Mouse (Mus musculus): Measurements from ENCODE around the gene Ddb2. TPM values are rescaled to one million over a fixed set of nuclear protein-coding genes. Genes with fewer than 3 reads are reported as not detected.

The Ddb2 gene
- total and polyA plus RNA-seq, 2 experiments from 2014 or later, result 10.2 to 12.9 TPM

- no peak for TF ChIP-seq CTCF (IDR thresholded peaks at IDR 0.05; ENCODE audit: low read depth)
- ATAC-seq (no peak), DNase-seq (no peak)
- Histone ChIP-seq H3K27me3 (ENCODE audit: insufficient read depth, low read length) (no peaks in the 10 kb centered on the region), H3K4me2 (ENCODE audit: low read depth) (no peak overlapping the region), H3K36me3 (ENCODE audit: insufficient read depth) (peaks cover 87% of the 10 kb centered on the region), H3K9me3 (ENCODE audit: low read length) (no peaks in the 10 kb centered on the region), H3K27ac (ENCODE audit: low read depth, low read length) (no peak overlapping the region), H3K4me1 (ENCODE audit: insufficient read depth) (no peaks in the 10 kb centered on the region), H3K9ac (no peak overlapping the region), H3K4me3 (ENCODE audit: low read depth, low read length) (no peak overlapping the region)
- WGBS, result 92% methylated on average over 4 of the region's 4 CpGs
Measured at GRCm38 (mm10) chr2:91162952-91163351, 73.8 kb downstream of the Ddb2 start.

Other genes starting within 250 kb of the Ddb2 start
- 0.38 and 1.2 TPM in 2 replicates for gene Rapsn, start 201.4 kb downstream of the Ddb2 start, total RNA-seq (2014; rRNA removed)
- 0.93 and 1.1 TPM in 2 replicates for gene Rapsn, start 201.4 kb downstream of the Ddb2 start, polyA plus RNA-seq (2015; fragmentation: Nextera tagmentation; extraction: Ambion mirVana)
- 184 and 255 TPM in 2 replicates for gene Psmc3, start 183.0 kb downstream of the Ddb2 start, total RNA-seq (2014; rRNA removed)
- gene Psmc3, start 183.0 kb downstream of the Ddb2 start, polyA plus RNA-seq (2015; fragmentation: Nextera tagmentation; extraction: Ambion mirVana), result 242 and 253 TPM in 2 replicates
- 25.5 and 26.8 TPM in 2 replicates for gene Slc39a13, start 166.6 kb downstream of the Ddb2 start, total RNA-seq (2014; rRNA removed)
- gene Slc39a13, start 166.6 kb downstream of the Ddb2 start, polyA plus RNA-seq (2015; fragmentation: Nextera tagmentation; extraction: Ambion mirVana), result 19.7 and 22.3 TPM in 2 replicates
- 2.2 and 3.9 TPM in 2 replicates for gene Spi1, start 154.6 kb downstream of the Ddb2 start, total RNA-seq (2014; rRNA removed)
- 4.7 and 5.1 TPM in 2 replicates for gene Spi1, start 154.6 kb downstream of the Ddb2 start, polyA plus RNA-seq (2015; fragmentation: Nextera tagmentation; extraction: Ambion mirVana)
- gene Mybpc3, start 118.8 kb downstream of the Ddb2 start, total RNA-seq (2014; rRNA removed), result 0.38 TPM in 1 of 2 replicates, not detected in the other
- 0.04 TPM in 1 of 2 replicates, not detected in the other for gene Mybpc3, start 118.8 kb downstream of the Ddb2 start, polyA plus RNA-seq (2015; fragmentation: Nextera tagmentation; extraction: Ambion mirVana)
- 48.9 and 50.0 TPM in 2 replicates for gene Madd, start 53.1 kb downstream of the Ddb2 start, total RNA-seq (2014; rRNA removed)
- gene Madd, start 53.1 kb downstream of the Ddb2 start, polyA plus RNA-seq (2015; fragmentation: Nextera tagmentation; extraction: Ambion mirVana), result 20.4 and 28.5 TPM in 2 replicates
- 1.5 and 3.4 TPM in 2 replicates for gene Nr1h3, start 34.1 kb downstream of the Ddb2 start, total RNA-seq (2014; rRNA removed)
- gene Nr1h3, start 34.1 kb downstream of the Ddb2 start, polyA plus RNA-seq (2015; fragmentation: Nextera tagmentation; extraction: Ambion mirVana), result 1.6 and 1.8 TPM in 2 replicates
- gene Acp2, start 34.1 kb downstream of the Ddb2 start, total RNA-seq (2014; rRNA removed), result 32.9 and 39.4 TPM in 2 replicates
- gene Acp2, start 34.1 kb downstream of the Ddb2 start, polyA plus RNA-seq (2015; fragmentation: Nextera tagmentation; extraction: Ambion mirVana), result 24.4 and 32.2 TPM in 2 replicates
- 20.5 and 21.6 TPM in 2 replicates for gene Pacsin3, start 19.0 kb upstream of the Ddb2 start, total RNA-seq (2014; rRNA removed)
- 18.6 and 22.8 TPM in 2 replicates for gene Pacsin3, start 19.0 kb upstream of the Ddb2 start, polyA plus RNA-seq (2015; fragmentation: Nextera tagmentation; extraction: Ambion mirVana)
- 44.0 and 59.9 TPM in 2 replicates for gene Arfgap2, start 28.0 kb upstream of the Ddb2 start, total RNA-seq (2014; rRNA removed)
- 49.0 and 52.8 TPM in 2 replicates for gene Arfgap2, start 28.0 kb upstream of the Ddb2 start, polyA plus RNA-seq (2015; fragmentation: Nextera tagmentation; extraction: Ambion mirVana)
- 127 and 147 TPM in 2 replicates for gene 1110051M20Rik, start 207.7 kb upstream of the Ddb2 start, total RNA-seq (2014; rRNA removed)
- gene 1110051M20Rik, start 207.7 kb upstream of the Ddb2 start, polyA plus RNA-seq (2015; fragmentation: Nextera tagmentation; extraction: Ambion mirVana), result 165 and 182 TPM in 2 replicates
- gene Lrp4, start 220.5 kb upstream of the Ddb2 start, total RNA-seq (2014; rRNA removed), result 12.0 and 13.7 TPM in 2 replicates
- gene Lrp4, start 220.5 kb upstream of the Ddb2 start, polyA plus RNA-seq (2015; fragmentation: Nextera tagmentation; extraction: Ambion mirVana), result 2.8 and 4.1 TPM in 2 replicates

Data from forebrain, postnatal 0 days (tissue).